Mouse (Mus musculus) layer of hippocampus, postnatal 14 days (tissue): ENCODE data around the gene Dgki. TPM values are rescaled to one million over a fixed set of nuclear protein-coding genes. Genes with fewer than 3 reads are reported as not detected.
A peak's percentile ranks its signal among the peaks of the same experiment; 100 is the strongest.

Experiments used
- DNase-seq, 2 experiments: peaks; one replicate each; pipeline ENCODE4 v3.0.0; 2021 to 2022; ENCODE audit warnings: low spot score in 2 of 2, mixed read lengths in 1 of 2
- total RNA-seq, 2 experiments: library from RNA; stranded (reverse); gene quantifications; 2 replicates each; pipeline ENCODE4 v1.2.3; 2021

The Dgki gene
- total RNA-seq, 2 experiments from 2014 or later = 51.7 to 57.8 TPM

- no peak for DNase-seq
These were observed 363.2 kb downstream of the Dgki start for GRCm38 (mm10) chr6:36936816-36937215.

- no peak for DNase-seq
These were observed 368.5 kb downstream of the Dgki start for GRCm38 (mm10) chr6:36931473-36931872.

- no peak for DNase-seq
These were observed 370.2 kb downstream of the Dgki start for GRCm38 (mm10) chr6:36929781-36930180.

GRCm38 (mm10) chr6:36926455-36926854 is 373.5 kb downstream of the Dgki start:
- DNase-seq = peak in 1 of 2 experiments; percentile 62

GRCm38 (mm10) chr6:36922006-36922405 is 378.0 kb downstream of the Dgki start:
- DNase-seq = no peak

- no peak for DNase-seq
These were observed 388.4 kb downstream of the Dgki start for GRCm38 (mm10) chr6:36911586-36911985.

- DNase-seq = no peak
These were observed 392.8 kb downstream of the Dgki start for GRCm38 (mm10) chr6:36907191-36907590.

GRCm38 (mm10) chr6:36905965-36906364 is 394.0 kb downstream of the Dgki start:
- no peak for DNase-seq

GRCm38 (mm10) chr6:36904911-36905310 is 395.1 kb downstream of the Dgki start:
- no peak for DNase-seq

- peak; percentile 41 to 81 for DNase-seq
These were observed 396.2 kb downstream of the Dgki start for GRCm38 (mm10) chr6:36903821-36904220.

- no peak for DNase-seq
These were observed 396.7 kb downstream of the Dgki start for GRCm38 (mm10) chr6:36903159-36903794.

- DNase-seq = no peak
These were observed 400.1 kb downstream of the Dgki start for GRCm38 (mm10) chr6:36899872-36900271.

- DNase-seq = no peak
These were observed 401.6 kb downstream of the Dgki start for GRCm38 (mm10) chr6:36898412-36898811.

- no peak for DNase-seq
These were observed 402.3 kb downstream of the Dgki start for GRCm38 (mm10) chr6:36897616-36898149.

GRCm38 (mm10) chr6:36896656-36897055 is 403.3 kb downstream of the Dgki start:
- DNase-seq = no peak

- no peak for DNase-seq
These were observed 408.2 kb downstream of the Dgki start for GRCm38 (mm10) chr6:36891820-36892219.

- DNase-seq = no peak
These were observed 409.2 kb downstream of the Dgki start for GRCm38 (mm10) chr6:36890776-36891175.

GRCm38 (mm10) chr6:36890296-36890695 is 409.7 kb downstream of the Dgki start:
- no peak for DNase-seq

GRCm38 (mm10) chr6:36881309-36881708 is 418.7 kb downstream of the Dgki start:
- DNase-seq = no peak

- no peak for DNase-seq
These were observed 419.2 kb downstream of the Dgki start for GRCm38 (mm10) chr6:36880643-36881263.

- DNase-seq = no peak
These were observed 422.6 kb downstream of the Dgki start for GRCm38 (mm10) chr6:36877399-36877798.

- DNase-seq = no peak
These were observed 423.6 kb downstream of the Dgki start for GRCm38 (mm10) chr6:36876426-36876825.

GRCm38 (mm10) chr6:36875926-36876325 is 424.1 kb downstream of the Dgki start:
- no peak for DNase-seq
